Mouse (Mus musculus) spleen, adult 2 months (tissue): Measurements from ENCODE around the gene Rbms2.

Experiments
- CTCF ChIP-seq: fragments of 200-500 bp; IDR thresholded peaks from 2 replicates; pipeline ENCODE4 v1.5.1; 2011; ENCODE audit warnings: mild to moderate bottlenecking, inconsistent platforms; ENCODE audit not compliant: insufficient read depth, insufficient read length, insufficient replicate concordance; ENCODE audit errors: extremely low read depth
- POLR2A ChIP-seq: fragments of 200-500 bp; IDR thresholded peaks from 2 replicates; pipeline ENCODE4 v1.6.1; 2011; ENCODE audit warnings: low read depth, low read length, inconsistent platforms

- no peak for TF ChIP-seq CTCF
- no peak for TF ChIP-seq POLR2A
Measured at GRCm38 (mm10) chr10:128193113-128193512, 13.0 kb upstream of the Rbms2 start.
